Mouse (Mus musculus) limb, embryonic 14.5 days (tissue): ENCODE data around the gene Gm10134. TPM values are rescaled to one million over a fixed set of nuclear protein-coding genes. Genes with fewer than 3 reads are reported as not detected.

Source experiments
- ATAC-seq: fragments of 200-750 bp; cut with Nextera tagmentation; 2 replicates; pipeline ENCODE4 v1.8.0; 2017; ENCODE audit warnings: low read depth, moderate number of reproducible peaks, moderate TSS enrichment; ENCODE audit not compliant: low FRiP score
- DNase-seq: peaks from one replicate; pipeline ENCODE4 v3.0.0-alpha.2; 2015; ENCODE audit warnings: low spot score
- H3K27ac ChIP-seq: fragments of 300-500 bp; sonication (generic); replicated peaks from 2 replicates; pipeline ENCODE4 v1.5.1; 2014; ENCODE audit warnings: low read depth, mild to moderate bottlenecking, low read length, moderate library complexity, mixed read lengths
- H3K27me3 ChIP-seq: fragments of 300-500 bp; sonication (generic); 2 replicates; pipeline ENCODE4 v1.6.1; 2014; ENCODE audit warnings: low read length, mixed read lengths; ENCODE audit not compliant: control insufficient read depth, insufficient read depth
- H3K36me3 ChIP-seq: fragments of 300-500 bp; sonication (generic); 2 replicates; pipeline ENCODE4 v1.6.1; 2014; ENCODE audit warnings: mild to moderate bottlenecking, low read length, moderate library complexity, mixed read lengths; ENCODE audit not compliant: control insufficient read depth, insufficient read depth
- H3K4me1 ChIP-seq: fragments of 300-500 bp; sonication (generic); 2 replicates; pipeline ENCODE4 v1.6.1; 2014; ENCODE audit warnings: antibody characterized with exemption, low read length, mixed read lengths; ENCODE audit not compliant: control insufficient read depth, insufficient read depth
- H3K4me2 ChIP-seq: fragments of 300-500 bp; sonication (generic); replicated peaks from 2 replicates; pipeline ENCODE4 v1.6.1; 2014; ENCODE audit warnings: low read depth, mild to moderate bottlenecking, low read length, moderate library complexity; ENCODE audit not compliant: severe bottlenecking
- H3K4me3 ChIP-seq: fragments of 300-500 bp; sonication (generic); replicated peaks from 2 replicates; pipeline ENCODE4 v1.5.1; 2014; ENCODE audit warnings: low read length
- H3K9ac ChIP-seq: fragments of 300-500 bp; sonication (generic); 2 replicates; pipeline ENCODE4 v1.6.1; 2014; ENCODE audit warnings: mild to moderate bottlenecking, low read depth, low read length, moderate library complexity; ENCODE audit not compliant: severe bottlenecking
- H3K9me3 ChIP-seq: fragments of 300-500 bp; sonication (generic); 2 replicates; pipeline ENCODE4 v1.6.1; 2016; ENCODE audit warnings: low read length; ENCODE audit not compliant: control insufficient read depth
- POLR2A ChIP-seq: fragments of 200-500 bp; IDR thresholded peaks from 2 replicates; pipeline ENCODE4 v1.8.0; 2012; ENCODE audit warnings: inconsistent platforms, mild to moderate bottlenecking, moderate library complexity, borderline replicate concordance; ENCODE audit not compliant: insufficient read depth, insufficient read length; ENCODE audit errors: extremely low read depth
- WGBS: fragments of 180-500 bp; shearing (Covaris S2); extraction: QIAGEN DNeasy Blood & Tissue Kit; methylation state at CpG from one replicate; pipeline ENCODE4 v1.1.7; 2014; 5-methylcytosine and 5-hydroxymethylcytosine counted together
- polyA plus RNA-seq, 2 experiments: library from polyadenylated mRNA; depleted of rRNA in 1 of 2; stranded (reverse) in 1 of 2; unstranded in 1 of 2; fragments of >200 nt; fragmentation: Nextera tagmentation in 1 of 2; extraction: Ambion mirVana in 1 of 2; gene quantifications; 2 replicates each; pipeline versions ENCODE4 v1.2.1 to v1.2.3; 2012 to 2014

The Gm10134 gene
- polyA plus RNA-seq, 2 experiments, result 0.61 to 1.1 TPM

DNA sequence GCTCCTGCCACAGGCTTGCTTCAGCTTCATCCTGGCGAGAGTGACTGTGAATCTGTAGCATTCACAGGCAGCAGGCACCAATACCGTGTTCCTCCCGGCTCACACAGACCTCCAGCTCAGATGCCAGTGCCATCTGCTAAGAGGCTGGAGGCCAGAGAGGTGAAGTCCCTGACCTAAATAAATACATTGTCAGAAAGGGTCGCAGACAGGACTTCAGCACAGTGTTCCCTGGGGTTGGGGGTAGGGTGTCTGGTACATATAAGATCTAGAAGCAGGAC is 29.3 kb downstream of the Gm10134 start:
- no peaks in the 10 kb centered on the region for H3K9me3 ChIP-seq
- DNase-seq (no peak), ATAC-seq (no peak)
- peaks cover 70% of the 10 kb centered on the region for H3K4me1 ChIP-seq
- peaks cover 5% of the 10 kb centered on the region; the same call in 1 of the 2 replicates for H3K36me3 ChIP-seq
- peak overlapping the region; percentile 84 for H3K4me2 ChIP-seq
- H3K27me3 ChIP-seq, result no peaks in the 10 kb centered on the region
- H3K9ac ChIP-seq, result peak overlapping the region; percentile 61
- 10% methylated on average over 4 of the region's 4 CpGs for WGBS
- H3K4me3 ChIP-seq, result peak overlapping the region; percentile 52
- TF ChIP-seq POLR2A, result no peak
- peak overlapping the region; percentile 81 for H3K27ac ChIP-seq

GRCm38 (mm10) chr2:28535650-28536049 is 29.8 kb downstream of the Gm10134 start:
- ATAC-seq (no peak), DNase-seq (no peak)
- Histone ChIP-seq H3K9me3 (no peaks in the 10 kb centered on the region), H3K27me3 (no peaks in the 10 kb centered on the region), H3K9ac (peak overlapping the region; percentile 2; the same call in 1 of the 2 replicates), H3K36me3 (peaks cover 8% of the 10 kb centered on the region), H3K4me2 (peak overlapping the region; percentile 84), H3K27ac (no peak overlapping the region), H3K4me1 (peaks cover 65% of the 10 kb centered on the region), H3K4me3 (peak overlapping the region; percentile 52; the same call in 1 of the 2 replicates)
- no peak for TF ChIP-seq POLR2A
- WGBS, result 20% methylated on average over 7 of the region's 7 CpGs

- ATAC-seq (no peak), DNase-seq (no peak)
- H3K36me3 ChIP-seq, result peaks cover 13% of the 10 kb centered on the region
- H3K4me1 ChIP-seq, result peaks cover 60% of the 10 kb centered on the region
- WGBS, result 42% methylated on average over 4 of the region's 4 CpGs
- H3K9ac ChIP-seq, result peak overlapping the region; percentile 16
- no peak for TF ChIP-seq POLR2A
- peak overlapping the region; percentile 84; the same call in 1 of the 2 replicates for H3K4me2 ChIP-seq
- no peaks in the 10 kb centered on the region for H3K9me3 ChIP-seq
- no peak overlapping the region for H3K27ac ChIP-seq
- no peak overlapping the region for H3K4me3 ChIP-seq
- H3K27me3 ChIP-seq, result no peaks in the 10 kb centered on the region
Measured at GRCm38 (mm10) chr2:28536166-28536565, 30.3 kb downstream of the Gm10134 start.

- Histone ChIP-seq H3K27ac (0 out of 2 replicates have a peak overlapping the region, but pooled peaks have one; percentile 13), H3K4me2 (no peak overlapping the region), H3K9ac (peak overlapping the region; percentile 25; the same call in 1 of the 2 replicates), H3K4me3 (no peak overlapping the region), H3K9me3 (no peaks in the 10 kb centered on the region), H3K4me1 (peaks cover 60% of the 10 kb centered on the region), H3K36me3 (peaks cover 22% of the 10 kb centered on the region), H3K27me3 (no peaks in the 10 kb centered on the region)
- no peak for DNase-seq
- no peak for TF ChIP-seq POLR2A
- 78% methylated on average over 11 of the region's 11 CpGs for WGBS
- ATAC-seq, result no peak
Measured at GRCm38 (mm10) chr2:28536766-28537633, 31.1 kb downstream of the Gm10134 start.

GRCm38 (mm10) chr2:28537634-28537920 is 31.7 kb downstream of the Gm10134 start:
- H3K4me3 ChIP-seq, result no peak overlapping the region
- TF ChIP-seq POLR2A, result no peak
- H3K9me3 ChIP-seq, result no peaks in the 10 kb centered on the region
- H3K27ac ChIP-seq, result 0 out of 2 replicates have a peak overlapping the region, but pooled peaks have one; percentile 13
- H3K4me2 ChIP-seq, result no peak overlapping the region
- no peaks in the 10 kb centered on the region for H3K27me3 ChIP-seq
- H3K36me3 ChIP-seq, result peaks cover 27% of the 10 kb centered on the region
- ATAC-seq (no peak), DNase-seq (no peak)
- 0 out of 2 replicates have a peak overlapping the region, but pooled peaks have one; percentile 25 for H3K9ac ChIP-seq
- WGBS, result 49% methylated on average over 4 of the region's 4 CpGs
- peaks cover 57% of the 10 kb centered on the region for H3K4me1 ChIP-seq
